Mouse (Mus musculus) testis, adult 2 months (tissue): Measurements from ENCODE around the gene Gm20594.

Experiments used
- CTCF ChIP-seq: fragments of 200-500 bp; IDR thresholded peaks from 2 replicates; pipeline ENCODE4 v1.5.1; 2012; ENCODE audit warnings: low read depth, mild to moderate bottlenecking, inconsistent platforms, low read length, moderate library complexity; ENCODE audit not compliant: control insufficient read depth, insufficient read depth, insufficient replicate concordance
- POLR2A ChIP-seq: fragments of 200-500 bp; IDR thresholded peaks from 2 replicates; pipeline ENCODE4 v1.6.1; 2012; ENCODE audit warnings: low read depth, mild to moderate bottlenecking, inconsistent platforms, low read length, moderate library complexity; ENCODE audit not compliant: control insufficient read depth

GRCm38 (mm10) chr6:79833845-79834244 lies 16.1 kb downstream of the Gm20594 start:
- TF ChIP-seq POLR2A (no peak), CTCF (no peak)
